Mouse (Mus musculus): ENCODE measurements at regions not wholly inside any gene's neighbourhood (a gene's known extent, or its start where the extent isn't known, plus 50 kb on each side); places are given as distances from the start of the nearest gene placed in this dataset.

GRCm38 (mm10) chr2:75430161-75430940, 228.7 kb upstream of the Hnrnpa3 start:
- no peak for TF ChIP-seq EP300 (IDR thresholded peaks at IDR 0.05; ENCODE audit: insufficient read depth, low read depth, low read length)
- no peak for TF ChIP-seq POLR2A (IDR thresholded peaks at IDR 0.05; ENCODE audit: insufficient read depth, low read length)
- TF ChIP-seq CTCF (IDR thresholded peaks at IDR 0.05; ENCODE audit: low read depth, low read length): no peak
